Mouse (Mus musculus): ENCODE data around the gene 9030025P20Rik.
"Not testable (repeated sequence)": the region's sequence is repeated elsewhere in the genome, so short reads cannot be mapped to it uniquely, and the experiment has no call there.

The 9030025P20Rik gene

DNA sequence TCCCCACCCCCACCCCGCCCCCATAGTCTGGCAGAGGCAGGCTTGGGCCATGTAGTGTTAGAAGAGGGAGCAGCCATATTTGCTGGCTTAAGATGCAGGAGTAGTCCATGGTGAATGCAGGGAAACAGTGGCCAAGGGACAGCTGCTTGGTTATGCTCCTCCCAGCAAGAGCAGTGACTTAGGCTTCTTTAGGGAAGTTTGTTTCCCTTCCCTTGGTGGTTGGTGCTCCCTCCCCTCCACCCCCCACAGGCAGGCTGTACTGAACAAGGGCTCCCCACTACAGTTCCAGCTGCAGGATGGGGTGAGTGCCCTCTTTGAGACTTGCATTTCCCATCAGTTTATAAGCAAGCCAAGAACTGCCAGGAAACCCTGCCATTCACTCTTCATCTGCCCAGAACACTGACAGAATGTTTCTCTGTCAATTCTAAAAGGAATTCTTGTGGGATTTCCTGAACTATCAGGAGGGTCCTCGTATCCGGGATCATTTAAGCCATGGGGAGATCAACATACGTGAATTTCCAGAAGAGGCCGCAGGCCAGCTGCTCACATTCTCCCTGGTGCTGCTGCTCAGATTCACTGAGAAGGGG is 11.9 kb downstream of the 9030025P20Rik start:
- not testable (repeated sequence) for DNase-seq (ENCODE audit: low spot score in 2 of 2)

DNA sequence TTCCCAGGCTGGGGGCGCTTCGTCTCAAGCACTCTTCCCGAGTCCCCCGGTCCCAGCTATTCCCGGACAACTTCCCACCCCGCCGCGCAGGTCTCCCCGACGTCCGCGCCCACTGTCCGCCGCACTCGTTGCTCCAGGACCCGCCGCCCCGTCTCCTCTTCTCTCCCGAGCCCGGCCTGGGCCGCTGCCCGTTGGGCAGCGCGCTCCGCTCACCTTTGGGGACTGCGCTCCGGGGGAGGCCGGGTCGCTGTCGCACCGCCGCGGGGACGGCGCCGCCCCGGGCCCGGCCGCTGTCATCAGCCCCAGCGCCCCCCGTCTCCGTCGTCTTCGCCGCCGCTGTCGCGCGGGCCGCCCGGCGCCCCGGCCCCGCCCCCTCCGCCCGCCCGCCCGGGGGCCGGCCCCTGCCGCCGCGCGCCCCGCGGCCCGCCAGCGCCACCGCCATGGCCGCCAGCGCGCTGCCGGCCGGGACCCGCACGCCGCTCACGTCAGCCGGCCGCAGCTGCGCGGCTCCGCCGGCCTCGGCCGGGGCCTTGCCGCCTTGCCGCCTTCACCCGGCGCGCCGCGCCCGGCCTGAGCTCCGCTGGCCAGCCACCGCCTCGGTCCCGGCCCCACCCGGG is 14.4 kb downstream of the 9030025P20Rik start:
- not testable (repeated sequence) for DNase-seq (ENCODE audit: low spot score in 2 of 2)

DNA sequence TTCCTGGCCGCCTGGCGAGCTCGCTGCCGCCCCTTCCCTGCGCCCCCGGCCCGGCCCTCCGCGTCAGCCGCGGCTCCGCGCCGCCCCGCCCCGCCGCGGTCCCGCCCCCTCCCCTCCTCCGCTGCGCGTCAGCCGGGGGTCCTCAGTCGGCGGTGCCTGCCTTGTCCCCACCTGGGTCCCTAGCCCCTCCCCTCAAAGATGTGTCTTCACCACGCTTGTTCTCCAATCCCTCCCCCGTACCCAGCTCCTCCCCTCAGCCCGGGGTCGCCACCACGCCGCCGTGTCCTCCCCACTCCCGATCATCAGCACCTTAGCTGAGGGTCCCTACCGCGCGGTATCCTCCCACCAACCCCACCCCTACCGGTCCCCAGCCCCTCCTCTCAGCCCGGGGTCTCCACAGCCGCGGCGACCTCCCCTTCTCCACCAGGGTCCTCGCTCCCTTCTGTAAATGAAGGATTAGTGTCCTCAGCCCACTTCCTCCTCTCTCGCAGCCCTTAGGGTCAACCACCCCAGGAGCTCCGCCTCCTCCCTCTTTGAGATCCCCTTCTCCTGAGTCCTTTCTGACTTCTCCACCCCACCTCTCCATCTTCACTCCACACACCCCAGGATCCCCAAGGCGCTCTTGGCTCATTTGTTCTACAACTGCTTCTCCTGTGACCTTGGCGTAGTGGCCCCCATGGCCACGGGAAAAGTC is 15.0 kb downstream of the 9030025P20Rik start:
- DNase-seq (ENCODE audit: low spot score in 2 of 2) = not testable (repeated sequence)

DNA sequence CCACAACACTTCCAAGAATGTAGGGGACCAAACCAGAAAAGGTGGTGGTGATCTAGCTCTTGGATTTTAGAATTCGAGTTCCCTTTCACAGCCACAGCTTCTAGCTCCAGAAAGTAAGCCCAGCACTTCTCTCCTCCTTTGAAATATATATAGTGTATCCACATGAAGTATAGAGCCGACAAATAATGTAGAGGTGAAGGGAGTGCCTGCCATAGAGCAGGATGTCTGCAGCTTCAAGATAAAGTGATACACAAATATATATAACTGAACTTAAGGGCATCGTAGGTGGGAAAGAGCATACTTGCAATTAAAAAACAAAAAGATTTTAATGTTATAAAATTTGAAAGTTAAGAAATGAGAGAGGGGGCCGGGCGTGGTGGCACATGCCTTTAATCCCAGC is 15.9 kb downstream of the 9030025P20Rik start:
- not testable (repeated sequence) for DNase-seq (ENCODE audit: low spot score in 2 of 2)

DNA sequence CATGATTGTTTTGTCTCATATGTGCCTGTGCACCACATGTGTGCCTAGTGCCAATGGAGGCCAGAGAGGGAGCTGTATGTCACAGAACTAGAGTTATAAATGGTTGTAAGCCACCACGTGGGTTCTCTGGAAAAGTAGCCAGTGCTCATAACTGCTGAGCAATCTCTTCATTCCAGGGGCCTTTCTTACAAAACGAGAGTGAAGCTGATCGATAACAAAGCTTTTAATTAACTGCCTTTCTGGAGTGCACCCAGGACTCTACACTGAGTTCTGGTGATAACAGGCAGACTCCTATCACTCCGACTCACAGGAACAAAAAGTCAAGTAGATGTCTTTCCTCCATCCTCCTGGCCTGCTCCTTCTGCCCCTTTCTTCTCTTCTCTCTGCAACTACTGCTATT is 21.8 kb downstream of the 9030025P20Rik start:
- DNase-seq (ENCODE audit: low spot score in 2 of 2) = not testable (repeated sequence)

DNA sequence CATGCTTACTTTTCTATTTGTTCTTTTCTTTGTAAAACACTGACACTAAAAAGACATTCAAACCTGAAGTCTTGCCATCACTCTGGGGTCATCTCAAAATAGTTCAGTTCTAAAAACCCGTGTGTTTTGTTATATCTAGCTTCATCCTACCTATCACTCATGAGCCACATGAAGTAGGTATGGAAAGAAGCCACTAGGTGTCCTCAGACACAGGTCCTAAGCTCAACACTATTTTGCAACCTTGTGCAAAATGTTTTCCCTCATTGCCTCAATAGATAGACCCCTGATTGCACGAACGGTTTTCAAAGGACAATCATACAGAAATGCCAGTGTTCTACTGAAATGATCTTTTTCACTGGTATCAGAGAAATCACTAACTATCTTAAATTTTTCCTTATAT is 30.8 kb downstream of the 9030025P20Rik start:
- not testable (repeated sequence) for DNase-seq (ENCODE audit: low spot score in 2 of 2)

DNA sequence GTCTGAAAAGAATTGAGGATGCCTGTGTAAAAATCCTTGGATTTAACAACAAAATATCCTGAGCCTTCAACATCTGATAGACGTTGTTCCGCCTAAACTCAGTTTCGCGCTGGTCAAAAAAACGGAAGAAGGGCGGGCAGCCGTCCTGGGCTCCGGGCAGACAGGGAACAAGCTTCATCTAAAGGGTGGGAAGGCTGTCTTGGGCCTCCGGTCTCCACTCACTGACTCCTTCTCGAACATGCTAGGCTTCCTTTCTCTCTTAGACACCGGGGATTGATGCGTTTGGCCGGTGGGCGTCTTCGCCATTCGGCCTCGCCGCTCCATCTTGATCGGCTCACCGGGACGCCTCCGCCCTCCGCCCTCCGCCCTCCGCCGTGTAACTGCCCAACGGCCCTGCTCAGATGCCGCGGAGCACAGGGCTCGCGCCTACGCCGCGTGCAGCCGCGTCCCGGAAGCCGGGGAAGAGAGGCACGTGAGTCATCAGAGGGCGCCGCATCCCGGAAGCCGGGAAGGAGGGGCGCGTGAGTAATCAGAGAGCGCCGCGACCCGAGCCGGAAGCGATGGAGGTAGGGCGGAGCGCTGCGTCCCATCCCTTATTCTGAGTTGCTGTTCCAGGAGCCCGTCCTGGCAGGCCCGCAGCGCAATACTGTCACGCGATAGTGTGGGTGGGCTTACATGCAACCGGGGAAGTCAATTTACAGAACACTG is 31.6 kb downstream of the 9030025P20Rik start, which contains the start of gene Gm3435:
Gene Gm3435, plus strand, starts transcription at position 471 of the 708 bp plus-strand sequence.
- DNase-seq (ENCODE audit: low spot score in 2 of 2) = not testable (repeated sequence)

DNA sequence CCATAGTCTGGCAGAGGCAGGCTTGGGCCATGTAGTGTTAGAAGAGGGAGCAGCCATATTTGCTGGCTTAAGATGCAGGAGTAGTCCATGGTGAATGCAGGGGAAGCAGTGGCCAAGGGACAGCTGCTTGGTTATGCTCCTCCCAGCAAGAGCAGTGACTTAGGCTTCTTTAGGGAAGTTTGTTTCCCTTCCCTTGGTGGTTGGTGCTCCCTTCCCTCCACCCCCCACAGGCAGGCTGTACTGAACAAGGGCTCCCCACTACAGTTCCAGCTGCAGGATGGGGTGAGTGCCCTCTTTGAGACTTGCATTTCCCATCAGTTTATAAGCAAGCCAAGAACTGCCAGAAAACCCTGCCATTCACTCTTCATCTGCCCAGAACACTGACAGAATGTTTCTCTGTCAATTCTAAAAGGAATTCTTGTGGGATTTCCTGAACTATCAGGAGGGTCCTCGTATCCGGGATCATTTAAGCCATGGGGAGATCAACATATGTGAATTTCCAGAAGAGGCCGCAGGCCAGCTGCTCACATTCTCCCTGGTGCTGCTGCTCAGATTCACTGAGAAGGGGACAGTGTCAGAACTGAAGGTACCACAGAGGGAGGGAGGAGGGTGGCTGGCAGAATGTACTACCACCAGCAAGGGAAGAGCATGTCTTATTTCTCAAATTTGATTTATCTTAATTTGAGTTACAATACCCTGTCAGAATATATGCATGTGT is 43.4 kb downstream of the 9030025P20Rik start:
- peak; percentile 2 to 6 for DNase-seq (ENCODE audit: low spot score in 2 of 2)

DNA sequence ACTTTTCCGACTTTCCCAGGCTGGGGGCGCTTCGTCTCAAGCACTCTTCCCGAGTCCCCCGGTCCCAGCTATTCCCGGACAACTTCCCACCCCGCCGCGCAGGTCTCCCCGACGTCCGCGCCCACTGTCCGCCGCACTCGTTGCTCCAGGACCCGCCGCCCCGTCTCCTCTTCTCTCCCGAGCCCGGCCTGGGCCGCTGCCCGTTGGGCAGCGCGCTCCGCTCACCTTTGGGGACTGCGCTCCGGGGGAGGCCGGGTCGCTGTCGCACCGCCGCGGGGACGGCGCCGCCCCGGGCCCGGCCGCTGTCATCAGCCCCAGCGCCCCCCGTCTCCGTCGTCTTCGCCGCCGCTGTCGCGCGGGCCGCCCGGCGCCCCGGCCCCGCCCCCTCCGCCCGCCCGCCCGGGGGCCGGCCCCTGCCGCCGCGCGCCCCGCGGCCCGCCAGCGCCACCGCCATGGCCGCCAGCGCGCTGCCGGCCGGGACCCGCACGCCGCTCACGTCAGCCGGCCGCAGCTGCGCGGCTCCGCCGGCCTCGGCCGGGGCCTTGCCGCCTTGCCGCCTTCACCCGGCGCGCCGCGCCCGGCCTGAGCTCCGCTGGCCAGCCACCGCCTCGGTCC is 45.7 kb downstream of the 9030025P20Rik start:
- not testable (repeated sequence) for DNase-seq (ENCODE audit: low spot score in 2 of 2)

DNA sequence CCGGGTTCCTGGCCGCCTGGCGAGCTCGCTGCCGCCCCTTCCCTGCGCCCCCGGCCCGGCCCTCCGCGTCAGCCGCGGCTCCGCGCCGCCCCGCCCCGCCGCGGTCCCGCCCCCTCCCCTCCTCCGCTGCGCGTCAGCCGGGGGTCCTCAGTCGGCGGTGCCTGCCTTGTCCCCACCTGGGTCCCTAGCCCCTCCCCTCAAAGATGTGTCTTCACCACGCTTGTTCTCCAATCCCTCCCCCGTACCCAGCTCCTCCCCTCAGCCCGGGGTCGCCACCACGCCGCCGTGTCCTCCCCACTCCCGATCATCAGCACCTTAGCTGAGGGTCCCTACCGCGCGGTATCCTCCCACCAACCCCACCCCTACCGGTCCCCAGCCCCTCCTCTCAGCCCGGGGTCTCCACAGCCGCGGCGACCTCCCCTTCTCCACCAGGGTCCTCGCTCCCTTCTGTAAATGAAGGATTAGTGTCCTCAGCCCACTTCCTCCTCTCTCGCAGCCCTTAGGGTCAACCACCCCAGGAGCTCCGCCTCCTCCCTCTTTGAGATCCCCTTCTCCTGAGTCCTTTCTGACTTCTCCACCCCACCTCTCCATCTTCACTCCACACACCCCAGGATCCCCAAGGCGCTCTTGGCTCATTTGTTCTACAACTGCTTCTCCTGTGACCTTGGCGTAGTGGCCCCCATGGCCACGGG is 46.4 kb downstream of the 9030025P20Rik start:
- not testable (repeated sequence) for DNase-seq (ENCODE audit: low spot score in 2 of 2)

DNA sequence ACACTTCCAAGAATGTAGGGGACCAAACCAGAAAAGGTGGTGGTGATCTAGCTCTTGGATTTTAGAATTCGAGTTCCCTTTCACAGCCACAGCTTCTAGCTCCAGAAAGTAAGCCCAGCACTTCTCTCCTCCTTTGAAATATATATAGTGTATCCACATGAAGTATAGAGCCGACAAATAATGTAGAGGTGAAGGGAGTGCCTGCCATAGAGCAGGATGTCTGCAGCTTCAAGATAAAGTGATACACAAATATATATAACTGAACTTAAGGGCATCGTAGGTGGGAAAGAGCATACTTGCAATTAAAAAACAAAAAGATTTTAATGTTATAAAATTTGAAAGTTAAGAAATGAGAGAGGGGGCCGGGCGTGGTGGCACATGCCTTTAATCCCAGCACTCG is 47.2 kb downstream of the 9030025P20Rik start:
- DNase-seq (ENCODE audit: low spot score in 2 of 2) = not testable (repeated sequence)

DNA sequence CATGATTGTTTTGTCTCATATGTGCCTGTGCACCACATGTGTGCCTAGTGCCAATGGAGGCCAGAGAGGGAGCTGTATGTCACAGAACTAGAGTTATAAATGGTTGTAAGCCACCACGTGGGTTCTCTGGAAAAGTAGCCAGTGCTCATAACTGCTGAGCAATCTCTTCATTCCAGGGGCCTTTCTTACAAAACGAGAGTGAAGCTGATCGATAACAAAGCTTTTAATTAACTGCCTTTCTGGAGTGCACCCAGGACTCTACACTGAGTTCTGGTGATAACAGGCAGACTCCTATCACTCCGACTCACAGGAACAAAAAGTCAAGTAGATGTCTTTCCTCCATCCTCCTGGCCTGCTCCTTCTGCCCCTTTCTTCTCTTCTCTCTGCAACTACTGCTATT is 53.1 kb downstream of the 9030025P20Rik start:
- DNase-seq (ENCODE audit: low spot score in 2 of 2) = not testable (repeated sequence)

DNA sequence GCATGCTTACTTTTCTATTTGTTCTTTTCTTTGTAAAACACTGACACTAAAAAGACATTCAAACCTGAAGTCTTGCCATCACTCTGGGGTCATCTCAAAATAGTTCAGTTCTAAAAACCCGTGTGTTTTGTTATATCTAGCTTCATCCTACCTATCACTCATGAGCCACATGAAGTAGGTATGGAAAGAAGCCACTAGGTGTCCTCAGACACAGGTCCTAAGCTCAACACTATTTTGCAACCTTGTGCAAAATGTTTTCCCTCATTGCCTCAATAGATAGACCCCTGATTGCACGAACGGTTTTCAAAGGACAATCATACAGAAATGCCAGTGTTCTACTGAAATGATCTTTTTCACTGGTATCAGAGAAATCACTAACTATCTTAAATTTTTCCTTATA is 62.2 kb downstream of the 9030025P20Rik start:
- DNase-seq (ENCODE audit: low spot score in 2 of 2) = not testable (repeated sequence)
